Mouse (Mus musculus) thymus, postnatal 4 days (tissue): ENCODE results near the gene Pbxip1.

Experiments used
- DNase-seq: peaks from one replicate; pipeline ENCODE4 v3.0.0; 2021

Pbxip1 gene

GRCm38 (mm10) chr3:89490790-89491189 is 54.3 kb downstream of the Pbxip1 start:
- no peak for DNase-seq

GRCm38 (mm10) chr3:89491559-89491958 is 55.1 kb downstream of the Pbxip1 start:
- DNase-seq, result no peak

DNA sequence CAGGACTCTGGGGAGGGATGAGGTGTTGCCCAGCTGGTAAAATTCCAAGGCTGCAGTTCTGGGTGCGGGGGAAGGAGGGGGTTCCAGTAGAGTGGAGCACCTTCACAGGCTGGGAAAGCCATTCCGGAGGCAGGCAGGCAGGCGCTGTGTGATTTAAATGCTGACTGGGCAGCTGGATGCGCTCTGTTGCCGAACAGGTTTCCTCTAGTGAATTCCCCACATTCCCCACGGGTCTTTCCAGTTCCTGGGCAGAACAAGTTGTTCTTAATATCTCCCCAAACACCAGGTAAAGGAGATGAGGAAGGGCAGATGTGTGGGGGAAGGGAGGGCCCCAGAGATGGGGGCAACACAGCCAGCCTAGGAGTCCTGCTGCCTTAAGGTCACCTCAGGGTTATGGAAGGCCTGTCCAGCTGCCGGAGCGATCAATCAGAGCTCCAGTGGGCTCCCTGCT is 56.2 kb downstream of the Pbxip1 start:
- no peak for DNase-seq

DNA sequence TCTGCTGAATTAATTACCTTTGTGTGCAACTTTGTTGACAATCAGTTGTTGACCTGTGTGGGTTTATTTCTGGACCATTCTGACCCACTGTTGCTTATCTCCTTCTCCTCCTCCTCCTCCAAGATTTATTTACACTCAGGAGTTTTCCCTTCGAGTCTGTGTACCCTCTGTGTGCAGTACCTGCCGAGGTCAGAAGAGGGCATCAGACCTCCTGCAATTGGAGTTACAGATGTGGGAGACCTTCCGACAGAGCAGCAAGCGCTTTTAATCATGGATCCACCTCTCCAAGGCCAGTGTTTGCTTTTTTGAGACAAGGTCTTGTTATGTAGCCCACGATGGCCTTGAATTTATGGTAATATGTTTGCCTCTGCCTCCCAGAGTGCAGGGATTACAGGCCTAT is 58.1 kb downstream of the Pbxip1 start:
- no peak for DNase-seq

DNA sequence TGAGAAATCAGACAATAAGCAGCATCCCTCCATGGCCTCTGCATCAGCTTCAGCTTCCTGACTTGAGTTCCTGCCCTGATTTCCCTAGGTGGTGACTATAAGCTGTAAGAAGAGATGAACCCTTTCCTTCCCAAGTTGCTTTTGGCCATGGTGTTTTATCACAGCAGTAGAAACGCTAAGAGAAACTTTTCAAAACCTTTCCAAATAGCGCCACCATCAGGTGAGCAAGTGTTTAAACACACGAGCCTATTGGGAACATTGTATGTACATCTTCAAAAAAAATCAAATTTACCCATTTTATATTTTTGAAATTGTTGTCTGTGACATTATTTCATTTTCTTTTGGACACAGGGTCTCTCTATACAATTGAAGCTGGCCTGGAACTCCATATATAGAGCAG is 59.9 kb downstream of the Pbxip1 start:
- no peak for DNase-seq

- DNase-seq, result no peak
Measured at GRCm38 (mm10) chr3:89499696-89500095, 63.2 kb downstream of the Pbxip1 start.
